Mouse (Mus musculus): Measurements from ENCODE around the gene Fzd9. TPM values are rescaled to one million over a fixed set of nuclear protein-coding genes. Genes with fewer than 3 reads are reported as not detected.

Fzd9 gene
- polyA plus RNA-seq, 1 experiment from 2014 or later, result 0.72 TPM

Small RNA genes lying within 50 kb of the gene (microRNA-seq; reads per million reads assigned to microRNA genes)
- not detected for gene Gm25315

Other genes with a start within 250 kb of the Fzd9 start
- gene Abhd11, start 242.1 kb downstream of the Fzd9 start, polyA plus RNA-seq (2015; fragmentation: Nextera tagmentation; extraction: Ambion mirVana), result 81.1 and 81.9 TPM in 2 replicates
- 13.4 and 13.5 TPM in 2 replicates for gene Stx1a, start 227.7 kb downstream of the Fzd9 start, polyA plus RNA-seq (2015; fragmentation: Nextera tagmentation; extraction: Ambion mirVana)
- gene Dnajc30, start 187.0 kb downstream of the Fzd9 start, polyA plus RNA-seq (2015; fragmentation: Nextera tagmentation; extraction: Ambion mirVana), result 33.3 and 38.7 TPM in 2 replicates
- 134 and 139 TPM in 2 replicates for gene Bud23, start 186.3 kb downstream of the Fzd9 start, polyA plus RNA-seq (2015; fragmentation: Nextera tagmentation; extraction: Ambion mirVana)
- 7.6 and 8.6 TPM in 2 replicates for gene Vps37d, start 173.0 kb downstream of the Fzd9 start, polyA plus RNA-seq (2015; fragmentation: Nextera tagmentation; extraction: Ambion mirVana)
- gene Mlxipl, start 161.3 kb downstream of the Fzd9 start, polyA plus RNA-seq (2015; fragmentation: Nextera tagmentation; extraction: Ambion mirVana), result 8.3 and 8.5 TPM in 2 replicates
- gene Tbl2, start 101.6 kb downstream of the Fzd9 start, polyA plus RNA-seq (2015; fragmentation: Nextera tagmentation; extraction: Ambion mirVana), result 26.3 and 27.0 TPM in 2 replicates
- gene Bcl7b, start 82.9 kb downstream of the Fzd9 start, polyA plus RNA-seq (2015; fragmentation: Nextera tagmentation; extraction: Ambion mirVana), result 57.6 and 58.2 TPM in 2 replicates
- 33.4 and 35.1 TPM in 2 replicates for gene Baz1b, start 64.0 kb downstream of the Fzd9 start, polyA plus RNA-seq (2015; fragmentation: Nextera tagmentation; extraction: Ambion mirVana)
- gene Fkbp6, start 98.8 kb upstream of the Fzd9 start, polyA plus RNA-seq (2015; fragmentation: Nextera tagmentation; extraction: Ambion mirVana), result 0.23 and 0.50 TPM in 2 replicates
- gene Trim50, start 102.1 kb upstream of the Fzd9 start, polyA plus RNA-seq (2015; fragmentation: Nextera tagmentation; extraction: Ambion mirVana), result not detected in 2 replicates
- gene Nsun5, start 118.7 kb upstream of the Fzd9 start, polyA plus RNA-seq (2015; fragmentation: Nextera tagmentation; extraction: Ambion mirVana), result 40.1 and 40.5 TPM in 2 replicates
- gene Pom121, start 143.3 kb upstream of the Fzd9 start, polyA plus RNA-seq (2015; fragmentation: Nextera tagmentation; extraction: Ambion mirVana), result 11.4 and 13.6 TPM in 2 replicates

Measured in kidney, embryonic 16.5 days (tissue).